Mouse (Mus musculus): ENCODE measurements around the gene Tmc8.

The Tmc8 gene

DNA sequence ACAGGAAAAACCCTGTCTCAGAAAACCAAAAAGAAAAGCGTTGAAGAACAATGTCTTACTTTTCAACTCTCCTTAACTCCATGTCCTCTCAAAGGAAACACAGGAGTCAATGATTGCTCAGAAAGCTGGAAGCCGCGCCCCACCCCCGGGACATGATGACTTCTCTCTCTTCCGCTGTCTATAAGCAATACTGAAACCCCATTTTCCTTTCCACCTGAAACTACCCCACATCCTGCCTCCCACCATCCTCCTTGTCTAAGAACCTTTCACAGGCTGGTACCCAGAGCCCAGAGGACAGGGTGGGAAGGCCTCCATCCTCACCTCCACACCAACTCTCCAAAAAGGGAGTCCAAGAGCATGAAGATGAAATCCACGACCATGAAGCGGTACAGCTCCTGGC, 9.5 kb upstream of the Tmc8 start:
- in situ Hi-C loops (cut with MboI, MseI), result no loop called here

DNA sequence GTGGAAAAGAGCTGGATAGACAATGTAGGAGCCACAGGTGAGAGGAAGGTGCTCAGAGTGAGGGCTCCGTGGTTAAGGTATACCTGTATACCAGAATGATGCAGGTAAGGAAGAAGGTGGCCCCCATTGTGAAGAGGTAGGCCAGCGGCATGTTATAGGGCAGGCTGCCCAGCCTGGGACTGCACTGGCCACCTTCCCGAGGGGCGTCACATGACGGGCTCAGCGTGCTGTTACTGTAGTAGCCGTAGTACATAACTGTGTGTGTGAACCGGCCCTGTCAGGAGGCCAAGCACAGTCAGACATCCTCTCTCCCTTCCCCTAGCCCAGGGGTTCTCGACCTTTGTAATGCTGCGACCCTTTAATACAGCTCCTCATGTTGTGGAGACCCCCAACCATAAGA, 7.0 kb upstream of the Tmc8 start:
- in situ Hi-C loops (cut with MboI, MseI), result no loop called here

DNA sequence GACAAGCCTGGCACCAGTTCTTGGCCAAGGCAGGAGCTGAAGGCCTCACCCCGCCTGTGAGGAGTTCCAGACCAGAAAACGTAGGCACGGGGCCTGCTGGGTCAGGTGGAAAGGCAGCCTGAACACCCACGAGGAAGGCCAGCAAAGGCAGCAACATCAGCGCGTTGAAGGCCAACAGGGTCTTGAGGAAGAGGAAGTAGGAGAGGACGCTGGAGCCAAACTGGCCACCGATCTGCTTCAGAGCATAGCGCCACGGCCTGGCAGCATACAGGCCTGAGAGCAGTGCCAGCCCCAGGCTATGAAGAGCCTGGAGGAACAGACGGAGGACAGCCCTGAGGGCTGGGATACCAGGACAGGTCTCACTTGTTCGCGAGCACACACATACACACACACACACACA, 6.3 kb upstream of the Tmc8 start:
- in situ Hi-C loops (cut with MboI, MseI), result no loop called here

DNA sequence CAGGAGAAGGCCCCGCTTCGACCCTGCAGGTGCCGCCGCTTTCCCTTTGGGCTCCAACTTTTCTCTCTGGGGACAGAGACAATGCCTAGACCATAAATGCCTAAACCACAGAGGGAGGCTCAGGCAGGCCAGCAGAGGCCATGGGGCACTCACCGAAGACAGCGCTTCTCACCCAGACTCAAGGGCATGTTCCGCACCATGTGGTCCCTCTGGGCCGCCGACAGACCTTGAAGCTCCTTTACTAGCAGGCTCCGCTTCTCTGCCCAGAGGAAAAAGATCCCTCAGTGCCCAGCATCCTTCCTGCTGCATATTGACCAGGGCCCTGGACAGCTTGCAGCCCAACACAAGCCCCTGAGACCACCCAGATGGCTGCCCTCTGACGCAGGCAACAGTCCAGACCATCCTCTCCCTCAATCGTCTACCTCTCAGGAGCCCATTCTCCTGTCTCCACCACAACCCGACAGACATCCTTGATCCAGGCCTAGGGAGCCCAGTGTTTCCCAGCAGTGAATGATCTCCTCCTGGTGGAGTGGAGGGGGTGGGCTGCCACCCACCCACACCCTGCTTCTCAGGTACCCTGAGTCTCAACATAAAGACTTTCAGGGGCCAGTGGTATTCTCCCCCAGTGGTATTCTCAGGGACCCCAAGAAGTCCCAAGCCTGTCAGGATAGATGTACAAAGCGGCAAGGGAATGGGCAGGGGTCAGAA, 5.6 kb upstream of the Tmc8 start:
- in situ Hi-C loops (cut with MboI, MseI), result no loop called here

DNA sequence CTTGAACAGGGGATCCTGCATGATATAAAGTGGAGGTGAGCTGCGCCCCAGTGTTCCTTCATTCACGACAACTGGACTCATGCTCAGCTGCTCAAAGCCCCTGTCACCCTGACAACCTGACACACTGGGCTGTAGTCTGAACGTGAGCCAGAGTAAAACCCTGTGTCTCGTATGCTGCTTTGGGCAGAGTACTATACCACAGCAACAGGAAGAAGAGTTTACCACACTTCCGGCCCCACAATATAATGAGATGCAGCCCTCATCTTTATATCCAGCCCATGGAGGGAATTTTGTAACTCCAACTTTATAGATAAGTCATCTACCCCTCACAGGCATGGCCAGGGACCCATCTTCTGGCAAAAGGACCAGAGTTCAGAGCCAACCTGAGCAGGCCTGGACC, 4.8 kb upstream of the Tmc8 start:
- in situ Hi-C loops (cut with MboI, MseI), result no loop called here

DNA sequence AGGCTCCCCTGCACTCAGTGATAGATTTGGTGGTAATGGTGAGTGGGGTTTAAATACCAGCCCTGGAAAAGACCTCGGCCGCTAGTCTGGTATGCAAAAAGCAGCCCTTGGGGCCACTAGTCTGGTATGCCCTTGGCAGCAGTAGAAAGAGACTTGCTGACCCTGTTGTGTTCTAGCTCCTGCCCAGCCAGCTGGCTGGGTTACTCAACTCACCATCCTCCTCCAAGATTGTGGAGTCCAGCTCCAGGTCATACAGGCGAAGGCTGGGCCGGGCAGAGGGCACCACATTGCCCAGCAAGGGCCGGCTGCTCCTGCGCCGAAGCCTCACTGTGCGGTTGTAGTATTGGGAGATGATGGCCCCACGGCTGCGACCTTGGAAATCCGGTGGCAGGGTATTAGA, 3.8 kb upstream of the Tmc8 start:
- in situ Hi-C loops (cut with MboI, MseI), result no loop called here

DNA sequence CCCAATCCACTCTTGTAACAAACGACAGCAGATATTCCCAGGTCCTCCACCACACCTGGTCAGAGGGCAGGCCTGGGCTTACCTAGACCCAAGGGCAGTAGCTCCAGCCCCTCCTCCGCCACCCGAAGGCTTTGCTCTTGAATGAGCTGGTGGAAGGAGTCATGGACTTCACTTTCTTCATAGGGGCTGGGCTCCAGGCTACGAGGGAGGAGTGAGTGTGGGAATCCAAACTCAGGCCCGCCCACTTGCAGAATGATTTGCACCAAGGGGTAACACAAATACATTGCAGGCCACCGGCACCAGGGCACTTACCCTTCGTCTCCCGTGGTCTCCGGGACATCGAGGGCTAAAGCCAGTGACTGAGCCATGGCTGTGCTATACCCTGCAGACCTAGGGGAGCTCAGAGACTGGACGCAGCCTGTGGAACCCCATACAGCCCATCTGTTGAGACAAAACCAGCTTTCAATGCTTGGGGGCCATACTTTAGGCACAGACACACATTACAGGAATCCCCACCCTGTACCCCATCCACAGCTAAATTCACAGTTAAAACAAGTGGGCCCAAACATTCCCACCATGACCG, 2.9 kb upstream of the Tmc8 start:
- in situ Hi-C loops (cut with MboI, MseI), result no loop called here

DNA sequence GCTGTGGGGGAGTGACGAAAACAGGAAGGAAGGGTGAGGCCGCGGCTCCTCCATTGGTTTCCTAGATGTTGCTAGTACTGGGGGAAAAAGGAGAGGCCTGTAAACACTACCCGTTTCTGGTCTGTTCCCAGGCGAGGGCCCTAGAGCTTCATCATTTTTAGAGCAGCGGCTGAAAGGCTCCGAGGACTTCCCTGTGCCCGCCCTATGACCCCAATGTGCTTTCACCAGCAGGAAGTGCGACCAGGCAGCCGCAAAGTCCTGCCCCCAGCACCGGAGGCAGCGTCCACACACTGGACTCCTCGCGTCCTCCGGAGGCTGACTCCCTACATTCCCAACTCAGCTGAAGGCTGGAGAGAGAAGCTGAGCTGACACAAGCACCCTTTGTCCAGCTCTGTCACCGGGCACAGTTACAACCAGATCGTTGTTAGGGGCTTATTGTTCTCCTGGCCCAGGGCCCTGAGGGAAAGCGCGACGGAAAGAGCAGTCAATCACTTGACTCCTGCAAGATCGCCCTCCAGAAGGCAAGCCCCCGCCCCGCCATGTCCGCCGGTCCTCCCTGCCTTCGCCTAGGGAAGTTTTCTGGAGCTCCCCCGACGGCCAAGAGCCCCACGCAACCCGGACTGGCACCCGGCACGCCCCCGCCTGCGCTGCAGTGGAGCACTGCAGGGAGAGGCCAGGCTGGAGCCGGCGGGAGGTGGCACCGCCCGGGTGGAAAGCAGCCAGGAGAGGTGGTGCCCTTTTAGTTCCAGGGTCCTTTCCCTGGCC, 2.3 kb upstream of the Tmc8 start:
- in situ Hi-C loops (cut with MboI, MseI), result loop anchor here in 1 of 2 experiments (10.0 kb wide), 1 partner anchor 185 kb away; no protein-coding TSS in a partner anchor

DNA sequence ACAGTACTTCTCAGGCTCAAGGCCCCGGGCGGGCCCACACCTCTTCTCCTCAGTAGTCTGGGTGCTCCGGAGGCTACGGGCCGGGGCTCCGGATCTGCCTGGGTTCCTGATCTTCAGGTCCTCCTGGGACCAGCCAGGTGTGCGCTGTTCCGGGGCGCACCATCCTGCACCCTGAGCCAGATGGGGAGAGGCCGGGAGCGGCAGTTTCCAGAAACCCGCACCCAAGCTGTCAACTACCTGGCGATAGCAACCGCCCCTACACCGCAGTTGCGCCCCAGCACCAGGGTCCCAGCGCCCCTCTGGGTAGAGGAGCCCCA, 1.7 kb upstream of the Tmc8 start:
- in situ Hi-C loops (cut with MboI, MseI), result loop anchor here in 1 of 2 experiments (10.0 kb wide), 1 partner anchor 185 kb away; no protein-coding TSS in a partner anchor

DNA sequence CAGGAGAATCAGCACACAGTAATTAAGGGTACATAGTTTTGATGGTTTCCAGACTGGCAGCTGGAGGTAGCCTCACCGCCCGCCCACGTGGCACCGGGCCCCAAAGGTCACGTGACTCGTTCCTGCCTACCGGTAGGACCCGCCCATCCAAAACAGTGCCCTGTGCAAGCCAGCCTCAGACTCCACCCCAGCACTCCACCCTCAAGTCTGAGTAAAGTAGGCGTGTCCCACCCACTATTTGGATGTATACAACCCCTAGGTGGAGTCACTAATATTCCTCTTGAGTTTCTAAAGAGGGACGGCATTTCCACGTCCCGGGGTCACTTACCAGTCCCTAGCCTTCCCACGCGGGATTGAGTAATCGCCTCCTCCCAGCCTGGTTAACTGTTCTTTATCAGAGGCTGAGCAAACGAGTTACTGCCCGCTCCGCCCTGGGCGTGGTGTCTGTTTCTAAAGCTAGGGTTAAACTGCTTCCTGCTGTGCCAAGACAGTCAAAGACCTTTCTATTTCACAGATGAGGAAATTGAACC, 1.2 kb upstream of the Tmc8 start:
- in situ Hi-C loops (cut with MboI, MseI), result loop anchor here in 1 of 2 experiments (10.0 kb wide), 1 partner anchor 184 kb away; no protein-coding TSS in a partner anchor

DNA sequence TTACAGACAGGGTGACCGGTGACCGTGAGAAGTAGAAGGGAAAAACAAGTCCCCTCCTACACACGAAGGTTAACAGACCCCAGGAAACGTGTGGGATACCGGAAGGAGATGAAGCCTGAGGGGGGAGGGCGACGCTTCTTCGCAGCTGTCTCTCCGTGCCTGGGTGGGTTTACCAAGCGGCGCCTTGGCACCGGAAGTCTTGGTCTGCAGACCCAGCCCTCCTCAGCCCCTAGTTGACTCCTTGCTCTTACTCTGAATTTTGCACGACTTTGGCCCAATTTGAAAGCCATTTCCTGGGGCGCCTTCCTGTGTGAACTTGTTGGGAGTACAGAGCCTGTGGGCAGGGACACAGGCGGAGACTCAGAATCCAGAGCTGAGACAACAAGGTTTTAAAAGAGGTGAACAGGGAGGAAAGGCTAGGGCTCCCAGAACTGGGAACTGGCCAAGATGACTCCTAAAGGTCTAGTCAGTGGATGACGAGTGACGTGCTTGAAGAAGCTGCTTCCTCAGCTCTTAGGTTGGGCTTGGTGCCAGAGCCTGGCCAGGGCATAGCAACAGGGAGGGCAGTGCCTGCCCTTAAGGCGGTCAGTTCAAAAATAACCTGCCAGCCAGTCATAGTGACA, 566 bp upstream of the Tmc8 start:
- in situ Hi-C loops (cut with MboI, MseI), result loop anchor here in 1 of 2 experiments (10.0 kb wide), 1 partner anchor 183 kb away; no protein-coding TSS in a partner anchor

DNA sequence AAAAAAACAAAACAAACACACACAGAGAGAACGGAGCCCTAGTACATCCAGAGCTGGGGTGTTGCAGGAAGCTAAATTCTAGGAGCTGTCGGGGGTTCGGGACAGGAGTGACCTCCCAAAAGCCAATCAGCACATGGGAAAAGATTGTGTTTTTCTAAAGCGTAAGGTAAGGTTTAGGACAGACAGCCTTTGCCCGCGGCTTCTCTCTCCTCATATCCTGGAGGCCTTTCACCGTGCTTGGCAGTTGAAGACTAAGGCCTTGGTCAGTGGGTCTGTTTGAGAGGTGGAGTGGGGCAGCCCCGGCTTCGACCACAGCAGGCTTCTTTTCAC, 794 bp downstream of the Tmc8 start:
- in situ Hi-C loops (cut with MboI, MseI), result loop anchor here in 1 of 2 experiments (10.0 kb wide), 1 partner anchor 182 kb away; no protein-coding TSS in a partner anchor

DNA sequence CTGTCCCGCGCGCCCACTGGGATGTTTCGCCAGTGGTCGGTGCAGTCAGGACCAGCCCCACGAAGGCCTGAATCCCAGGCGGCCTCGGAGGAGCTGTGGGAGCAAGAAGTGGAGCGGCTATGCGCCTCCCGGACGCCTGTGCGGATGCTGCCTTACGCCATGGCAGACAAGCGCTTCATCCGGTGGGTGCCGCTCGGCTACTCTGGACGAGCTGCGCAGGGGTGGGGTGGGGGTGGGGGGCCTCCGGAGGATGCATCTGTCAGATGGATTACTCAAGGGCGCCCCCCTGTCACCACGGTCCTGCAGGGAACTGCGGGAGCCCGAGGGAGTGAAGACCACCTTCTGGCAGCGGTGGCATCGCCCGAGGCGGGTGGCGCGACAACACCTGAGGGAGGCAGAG, 1.2 kb downstream of the Tmc8 start:
- in situ Hi-C loops (cut with MboI, MseI), result loop anchor here in 1 of 2 experiments (10.0 kb wide), 1 partner anchor 182 kb away; no protein-coding TSS in a partner anchor

DNA sequence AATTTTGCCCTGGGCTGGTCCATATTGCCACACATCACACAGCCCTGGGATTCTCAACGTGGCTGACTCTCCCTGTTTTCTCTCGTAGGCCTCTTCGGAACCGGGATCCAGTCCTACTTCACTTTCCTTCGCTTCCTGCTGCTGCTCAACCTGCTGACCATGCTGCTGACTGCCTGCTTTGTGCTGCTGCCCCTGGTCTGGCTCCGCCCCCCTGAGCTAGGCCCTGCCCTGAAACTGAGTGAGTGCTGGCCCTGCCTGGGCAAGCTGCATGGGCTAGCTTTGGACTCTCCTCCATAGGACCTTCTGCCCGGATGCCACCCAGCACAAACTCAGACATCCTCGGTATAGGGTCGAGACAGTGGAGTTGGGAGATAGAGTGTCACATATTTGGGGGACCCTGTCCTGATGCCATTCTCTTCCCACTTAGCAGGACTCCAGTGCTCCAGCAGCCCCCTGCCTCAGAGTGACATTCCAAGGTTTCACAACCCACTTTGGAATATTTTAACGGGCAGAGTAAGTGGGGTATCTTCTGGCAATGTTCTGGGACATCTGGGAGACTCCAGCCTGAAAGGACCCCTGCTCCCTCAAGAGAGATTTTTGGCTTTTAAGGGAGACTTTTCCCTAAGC, 1.9 kb downstream of the Tmc8 start:
- in situ Hi-C loops (cut with MboI, MseI), result loop anchor here in 1 of 2 experiments (10.0 kb wide), 1 partner anchor 181 kb away; no protein-coding TSS in a partner anchor

DNA sequence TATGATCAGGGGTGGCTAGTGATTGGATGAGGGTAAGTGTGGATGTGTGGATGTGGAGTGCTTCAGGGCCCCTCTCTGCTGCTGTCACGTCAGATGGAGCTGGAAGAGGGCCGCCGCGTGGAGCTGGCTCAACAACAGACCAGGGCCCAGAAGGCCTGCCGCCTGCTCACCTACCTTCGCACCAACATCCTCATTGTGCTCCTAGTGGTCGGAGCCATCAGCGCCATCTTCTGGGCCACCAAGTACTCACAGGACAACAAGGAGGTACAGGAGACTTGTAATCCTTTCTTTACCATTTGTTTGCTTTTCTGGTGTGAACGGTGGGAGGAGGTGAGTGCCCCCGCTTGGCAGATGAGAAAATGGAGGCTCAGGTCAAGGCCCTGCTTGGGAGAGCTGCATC, 4.4 kb downstream of the Tmc8 start:
- in situ Hi-C loops (cut with MboI, MseI), result loop anchor here in 1 of 2 experiments (10.0 kb wide), 1 partner anchor 179 kb away; no protein-coding TSS in a partner anchor

DNA sequence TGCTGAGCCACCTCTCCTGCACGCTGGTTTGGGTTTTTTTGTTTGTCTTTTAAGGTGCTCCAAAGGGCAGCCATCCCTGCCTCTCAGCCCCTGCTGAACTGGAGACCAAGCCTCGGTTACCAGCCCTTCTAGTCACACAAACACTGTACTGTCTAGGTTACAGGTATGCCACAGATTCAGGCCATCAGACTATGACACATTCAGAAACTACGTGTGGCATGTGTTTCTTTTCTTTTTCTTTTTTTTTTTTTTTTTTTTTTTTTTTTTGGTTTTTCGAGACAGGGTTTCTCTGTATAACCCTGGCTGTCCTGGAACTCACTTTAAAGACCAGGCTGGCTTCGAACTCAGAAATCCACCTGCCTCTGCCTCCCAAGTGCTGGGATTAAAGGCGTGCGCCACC, 6.6 kb downstream of the Tmc8 start:
- in situ Hi-C loops (cut with MboI, MseI), result loop anchor here in 1 of 2 experiments (10.0 kb wide), 1 partner anchor 176 kb away; no protein-coding TSS in a partner anchor

DNA sequence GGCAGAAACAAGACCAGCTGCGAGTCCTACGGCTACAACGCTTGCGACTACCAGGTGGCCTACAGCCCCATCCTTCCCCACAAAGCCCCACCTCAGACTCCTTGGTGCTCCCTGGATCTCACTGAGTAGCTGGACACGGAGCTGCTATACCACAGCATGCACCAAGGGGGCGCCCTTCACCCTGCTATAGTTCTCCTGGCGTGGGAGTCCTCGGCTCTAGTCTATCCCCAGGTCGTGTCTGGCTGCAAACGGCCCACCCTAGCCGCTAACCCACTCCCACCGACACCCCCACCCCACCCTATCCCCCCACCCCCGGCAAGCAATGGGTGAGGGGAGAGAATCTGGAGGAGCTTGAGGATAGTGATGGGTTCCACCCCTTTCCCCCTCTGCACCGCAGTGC, 8.4 kb downstream of the Tmc8 start:
- in situ Hi-C loops (cut with MboI, MseI), result no loop called here

DNA sequence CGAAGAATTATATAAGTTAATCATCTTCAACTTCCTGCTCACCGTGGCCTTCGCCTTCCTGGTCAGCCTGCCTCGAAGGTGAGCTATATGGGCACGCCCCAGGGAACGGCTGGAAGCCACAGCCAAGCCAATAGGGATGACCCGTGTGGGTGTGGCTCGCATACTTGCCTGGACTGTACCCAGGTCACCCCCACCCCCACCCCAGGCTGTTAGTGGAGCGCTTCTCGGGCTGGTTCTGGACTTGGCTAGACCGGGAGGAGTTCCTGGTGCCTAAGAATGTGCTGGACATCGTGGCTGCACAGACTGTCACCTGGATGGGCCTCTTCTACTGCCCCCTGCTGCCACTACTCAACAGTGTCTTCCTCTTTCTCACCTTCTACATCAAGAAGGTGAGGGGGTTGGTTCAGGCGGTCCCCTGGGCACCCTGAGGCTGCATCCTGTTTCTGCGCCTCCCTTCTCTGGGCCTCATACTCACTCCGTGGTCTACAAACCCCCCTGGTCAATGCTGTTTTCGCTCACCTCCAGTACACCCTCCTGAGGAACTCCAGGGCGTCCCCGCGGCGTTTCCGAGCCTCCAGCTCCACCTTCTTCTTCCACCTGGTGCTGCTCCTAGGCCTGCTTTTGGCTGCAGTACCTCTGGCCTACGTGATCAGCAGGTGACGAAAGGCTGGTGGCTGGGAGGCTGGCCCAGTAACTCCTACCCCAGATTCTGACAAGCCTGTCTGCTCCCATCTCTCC, 9.0 kb downstream of the Tmc8 start:
- in situ Hi-C loops (cut with MboI, MseI), result no loop called here

DNA sequence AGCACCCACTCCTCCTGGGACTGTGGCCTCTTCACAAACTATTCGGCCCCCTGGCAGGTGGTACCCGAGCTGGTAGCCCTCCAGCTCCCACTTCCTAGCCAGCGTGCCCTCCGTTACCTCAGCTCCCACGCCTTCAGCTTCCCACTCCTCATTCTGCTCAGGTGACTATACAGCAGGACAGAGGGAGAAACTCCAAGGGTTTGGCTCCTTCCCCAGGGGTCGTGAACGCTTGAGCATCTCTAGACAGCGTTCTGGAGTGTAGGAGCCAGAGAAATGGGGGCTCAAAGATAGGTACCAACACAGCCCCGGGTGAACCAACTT, 9.5 kb downstream of the Tmc8 start:
- in situ Hi-C loops (cut with MboI, MseI), result no loop called here

DNA sequence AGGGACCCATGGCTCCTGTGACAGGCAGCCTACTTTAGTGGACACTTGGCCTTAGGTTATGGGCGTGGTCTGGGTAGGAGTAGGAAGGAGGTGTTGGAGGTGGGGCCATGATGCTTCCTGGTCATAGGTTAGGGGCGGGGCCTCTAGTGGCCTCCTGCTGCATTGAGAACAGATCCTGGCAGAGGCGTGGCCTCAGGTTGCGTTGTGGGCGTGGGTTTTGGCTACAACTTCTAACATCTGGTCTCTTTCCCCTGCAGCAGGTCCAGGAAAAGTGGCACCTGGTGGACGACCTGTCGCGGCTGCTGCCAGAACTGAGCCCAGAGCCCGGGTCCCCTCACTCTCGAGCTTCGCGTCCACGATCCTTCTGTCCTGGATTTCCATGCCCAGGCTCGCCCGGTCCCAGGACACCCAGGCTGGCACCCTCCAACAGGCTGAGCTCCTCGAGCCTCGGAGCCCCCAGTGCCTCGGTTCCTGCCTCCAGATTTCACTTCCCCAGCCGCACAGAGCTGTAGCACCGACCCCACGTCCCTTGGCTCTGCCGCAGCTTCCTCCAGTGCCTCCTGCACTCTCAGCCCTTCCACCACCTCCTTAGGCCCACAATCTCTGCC, 10.5 kb downstream of the Tmc8 start:
- in situ Hi-C loops (cut with MboI, MseI), result no loop called here
